Mouse (Mus musculus): ENCODE results near the gene Cfap46. TPM values are rescaled to one million over a fixed set of nuclear protein-coding genes. Genes with fewer than 3 reads are reported as not detected.
"Not testable (repeated sequence)": the region's sequence is repeated elsewhere in the genome, so short reads cannot be mapped to it uniquely, and the experiment has no call there.

The Cfap46 gene
- polyA plus RNA-seq, 1 experiment from 2014 or later: 2.9 TPM

GRCm38 (mm10) chr7:139681921-139682598 is 1.6 kb downstream of the Cfap46 start:
- ATAC-seq (ENCODE audit: low read depth): no peak
- Histone ChIP-seq H3K9me3 (ENCODE audit: control insufficient read depth, low read length) (no peaks in the 10 kb centered on the region), H3K4me3 (ENCODE audit: low read depth, low read length) (no peak overlapping the region), H3K36me3 (ENCODE audit: control insufficient read depth, insufficient read depth, low read length) (no peaks in the 10 kb centered on the region), H3K27me3 (ENCODE audit: control insufficient read depth, insufficient read depth, low read length) (no peaks in the 10 kb centered on the region), H3K4me1 (ENCODE audit: control insufficient read depth, insufficient read depth, low read length) (peaks cover 5% of the 10 kb centered on the region; the same call in 1 of the 2 replicates), H3K4me2 (ENCODE audit: low read depth, low read length) (no peak overlapping the region), H3K27ac (ENCODE audit: low read depth, low read length) (no peak overlapping the region), H3K9ac (replicated peaks; ENCODE audit: low read depth, low read length) (no peak overlapping the region)
- WGBS: 82% methylated on average over 11 of the region's 11 CpGs

- H3K27me3 ChIP-seq (ENCODE audit: control insufficient read depth, insufficient read depth, low read length): no peaks in the 10 kb centered on the region
- H3K9ac ChIP-seq (replicated peaks; ENCODE audit: low read depth, low read length): no peak overlapping the region
- WGBS: 89% methylated on average over 3 of the region's 3 CpGs
- H3K4me1 ChIP-seq (ENCODE audit: control insufficient read depth, insufficient read depth, low read length): no peaks in the 10 kb centered on the region
- no peaks in the 10 kb centered on the region for H3K36me3 ChIP-seq (ENCODE audit: control insufficient read depth, insufficient read depth, low read length)
- no peak for ATAC-seq (ENCODE audit: low read depth)
- H3K4me2 ChIP-seq (ENCODE audit: low read depth, low read length): no peak overlapping the region
- no peak overlapping the region for H3K27ac ChIP-seq (ENCODE audit: low read depth, low read length)
- H3K9me3 ChIP-seq (ENCODE audit: control insufficient read depth, low read length): no peaks in the 10 kb centered on the region
- no peak overlapping the region for H3K4me3 ChIP-seq (ENCODE audit: low read depth, low read length)
These were observed 7.2 kb downstream of the Cfap46 start for GRCm38 (mm10) chr7:139676433-139676832.

- Histone ChIP-seq H3K9me3 (ENCODE audit: control insufficient read depth, low read length) (no peaks in the 10 kb centered on the region), H3K27me3 (ENCODE audit: control insufficient read depth, insufficient read depth, low read length) (no peaks in the 10 kb centered on the region), H3K4me3 (ENCODE audit: low read depth, low read length) (no peak overlapping the region), H3K9ac (replicated peaks; ENCODE audit: low read depth, low read length) (no peak overlapping the region), H3K4me2 (ENCODE audit: low read depth, low read length) (no peak overlapping the region), H3K27ac (ENCODE audit: low read depth, low read length) (no peak overlapping the region), H3K4me1 (ENCODE audit: control insufficient read depth, insufficient read depth, low read length) (no peaks in the 10 kb centered on the region), H3K36me3 (ENCODE audit: control insufficient read depth, insufficient read depth, low read length) (no peaks in the 10 kb centered on the region)
- 77% methylated on average over 8 of the region's 8 CpGs for WGBS
- ATAC-seq (ENCODE audit: low read depth): no peak
These were observed 16.7 kb downstream of the Cfap46 start for GRCm38 (mm10) chr7:139666871-139667270.

- Histone ChIP-seq H3K4me1 (ENCODE audit: control insufficient read depth, insufficient read depth, low read length) (no peaks in the 10 kb centered on the region), H3K4me2 (ENCODE audit: low read depth, low read length) (no peak overlapping the region), H3K27me3 (ENCODE audit: control insufficient read depth, insufficient read depth, low read length) (no peaks in the 10 kb centered on the region), H3K27ac (ENCODE audit: low read depth, low read length) (no peak overlapping the region), H3K9ac (replicated peaks; ENCODE audit: low read depth, low read length) (no peak overlapping the region), H3K36me3 (ENCODE audit: control insufficient read depth, insufficient read depth, low read length) (no peaks in the 10 kb centered on the region), H3K9me3 (ENCODE audit: control insufficient read depth, low read length) (no peaks in the 10 kb centered on the region), H3K4me3 (ENCODE audit: low read depth, low read length) (no peak overlapping the region)
- no peak for ATAC-seq (ENCODE audit: low read depth)
- 83% methylated on average over 3 of the region's 3 CpGs for WGBS
These were observed 20.3 kb downstream of the Cfap46 start for GRCm38 (mm10) chr7:139663318-139663717.

- 95% methylated on average over 17 of the region's 28 CpGs for WGBS
- not testable (repeated sequence) for H3K4me3 ChIP-seq (ENCODE audit: low read depth, low read length); H3K9ac ChIP-seq (replicated peaks; ENCODE audit: low read depth, low read length); ATAC-seq (ENCODE audit: low read depth); H3K4me1 ChIP-seq (ENCODE audit: control insufficient read depth, insufficient read depth, low read length); H3K4me2 ChIP-seq (ENCODE audit: low read depth, low read length); H3K9me3 ChIP-seq (ENCODE audit: control insufficient read depth, low read length); H3K27ac ChIP-seq (ENCODE audit: low read depth, low read length); H3K27me3 ChIP-seq (ENCODE audit: control insufficient read depth, insufficient read depth, low read length); H3K36me3 ChIP-seq (ENCODE audit: control insufficient read depth, insufficient read depth, low read length)
These were observed 23.7 kb downstream of the Cfap46 start for GRCm38 (mm10) chr7:139659901-139660300.

- Histone ChIP-seq H3K4me2 (ENCODE audit: low read depth, low read length) (no peak overlapping the region), H3K4me3 (ENCODE audit: low read depth, low read length) (no peak overlapping the region), H3K4me1 (ENCODE audit: control insufficient read depth, insufficient read depth, low read length) (no peaks in the 10 kb centered on the region), H3K36me3 (ENCODE audit: control insufficient read depth, insufficient read depth, low read length) (no peaks in the 10 kb centered on the region), H3K27me3 (ENCODE audit: control insufficient read depth, insufficient read depth, low read length) (no peaks in the 10 kb centered on the region), H3K9me3 (ENCODE audit: control insufficient read depth, low read length) (no peaks in the 10 kb centered on the region), H3K9ac (replicated peaks; ENCODE audit: low read depth, low read length) (0 out of 2 replicates have a peak overlapping the region, but pooled peaks have one; percentile 7), H3K27ac (ENCODE audit: low read depth, low read length) (no peak overlapping the region)
- ATAC-seq (ENCODE audit: low read depth): no peak
- WGBS: 88% methylated on average over 7 of the region's 7 CpGs
These were observed 33.9 kb downstream of the Cfap46 start for GRCm38 (mm10) chr7:139649698-139650097.

- WGBS: 42% methylated on average over 10 of the region's 10 CpGs
- no peak overlapping the region for H3K4me3 ChIP-seq (ENCODE audit: low read depth, low read length)
- no peak overlapping the region for H3K9ac ChIP-seq (replicated peaks; ENCODE audit: low read depth, low read length)
- H3K4me1 ChIP-seq (ENCODE audit: control insufficient read depth, insufficient read depth, low read length): no peaks in the 10 kb centered on the region
- no peak overlapping the region for H3K4me2 ChIP-seq (ENCODE audit: low read depth, low read length)
- H3K36me3 ChIP-seq (ENCODE audit: control insufficient read depth, insufficient read depth, low read length): no peaks in the 10 kb centered on the region
- H3K9me3 ChIP-seq (ENCODE audit: control insufficient read depth, low read length): no peaks in the 10 kb centered on the region
- peak; percentile 44; the same call in 1 of the 2 replicates for ATAC-seq (ENCODE audit: low read depth)
- no peaks in the 10 kb centered on the region for H3K27me3 ChIP-seq (ENCODE audit: control insufficient read depth, insufficient read depth, low read length)
- no peak overlapping the region for H3K27ac ChIP-seq (ENCODE audit: low read depth, low read length)
These were observed 35.4 kb downstream of the Cfap46 start for GRCm38 (mm10) chr7:139648107-139648824.

- H3K27ac ChIP-seq (ENCODE audit: low read depth, low read length): no peak overlapping the region
- no peaks in the 10 kb centered on the region for H3K9me3 ChIP-seq (ENCODE audit: control insufficient read depth, low read length)
- ATAC-seq (ENCODE audit: low read depth): no peak
- 60% methylated on average over 2 of the region's 2 CpGs for WGBS
- H3K4me1 ChIP-seq (ENCODE audit: control insufficient read depth, insufficient read depth, low read length): no peaks in the 10 kb centered on the region
- no peak overlapping the region for H3K9ac ChIP-seq (replicated peaks; ENCODE audit: low read depth, low read length)
- H3K27me3 ChIP-seq (ENCODE audit: control insufficient read depth, insufficient read depth, low read length): no peaks in the 10 kb centered on the region
- H3K4me2 ChIP-seq (ENCODE audit: low read depth, low read length): no peak overlapping the region
- no peak overlapping the region for H3K4me3 ChIP-seq (ENCODE audit: low read depth, low read length)
- no peaks in the 10 kb centered on the region for H3K36me3 ChIP-seq (ENCODE audit: control insufficient read depth, insufficient read depth, low read length)
These were observed 50.2 kb downstream of the Cfap46 start for GRCm38 (mm10) chr7:139633393-139633792.

- no peaks in the 10 kb centered on the region for H3K36me3 ChIP-seq (ENCODE audit: control insufficient read depth, insufficient read depth, low read length)
- H3K9ac ChIP-seq (replicated peaks; ENCODE audit: low read depth, low read length): no peak overlapping the region
- H3K27me3 ChIP-seq (ENCODE audit: control insufficient read depth, insufficient read depth, low read length): no peaks in the 10 kb centered on the region
- 87% methylated on average over 9 of the region's 9 CpGs for WGBS
- H3K9me3 ChIP-seq (ENCODE audit: control insufficient read depth, low read length): no peaks in the 10 kb centered on the region
- H3K4me1 ChIP-seq (ENCODE audit: control insufficient read depth, insufficient read depth, low read length): no peaks in the 10 kb centered on the region
- H3K4me3 ChIP-seq (ENCODE audit: low read depth, low read length): no peak overlapping the region
- H3K4me2 ChIP-seq (ENCODE audit: low read depth, low read length): no peak overlapping the region
- no peak overlapping the region for H3K27ac ChIP-seq (ENCODE audit: low read depth, low read length)
- ATAC-seq (ENCODE audit: low read depth): no peak
These were observed 58.5 kb downstream of the Cfap46 start for GRCm38 (mm10) chr7:139625156-139625555.
